Mouse (Mus musculus) neural tube, embryonic 14.5 days (tissue): Measurements from ENCODE around the gene Fam90a1b. TPM values are rescaled to one million over a fixed set of nuclear protein-coding genes. Genes with fewer than 3 reads are reported as not detected.

Experiments
- microRNA-seq: library from miRNA; unstranded; fragments of <30 nt; microRNA quantifications from one replicate; pipeline ENCODE4, GENCODE M21; 2016
- polyA plus RNA-seq: library from polyadenylated mRNA; unstranded; fragments of >200 nt; fragmentation: Nextera tagmentation; extraction: Ambion mirVana; gene quantifications from 2 replicates; pipeline ENCODE4 v1.2.1, GENCODE M21; 2014

The Fam90a1b gene
- polyA plus RNA-seq, 1 experiment from 2014 or later = not detected

Small RNA genes lying within 50 kb of the gene (microRNA-seq; reads per million reads assigned to microRNA genes)
- gene Gm44477 = not detected

Other genes starting within 250 kb of the Fam90a1b start
- gene Zfx, start 243.1 kb downstream of the Fam90a1b start, polyA plus RNA-seq = 25.0 and 27.2 TPM in 2 replicates
- gene Eif2s3x, start 153.9 kb downstream of the Fam90a1b start, polyA plus RNA-seq = 96.2 and 122 TPM in 2 replicates
- 12.3 and 14.7 TPM in 2 replicates for gene Klhl15, start 132.2 kb downstream of the Fam90a1b start, polyA plus RNA-seq
- gene Apoo, start 340 bp upstream of the Fam90a1b start, polyA plus RNA-seq = 133 and 145 TPM in 2 replicates
- 1,148 and 1,177 TPM in 2 replicates for gene Maged1, start 175.4 kb upstream of the Fam90a1b start, polyA plus RNA-seq